Mouse (Mus musculus) layer of hippocampus, postnatal 10 days (tissue): ENCODE measurements around the gene Arhgef40. TPM values are rescaled to one million over a fixed set of nuclear protein-coding genes. Genes with fewer than 3 reads are reported as not detected.
"Not testable (repeated sequence)": the region's sequence is repeated elsewhere in the genome, so short reads cannot be mapped to it uniquely, and the experiment has no call there.

Experiments used
- DNase-seq, 2 experiments: peaks; one replicate each; pipeline ENCODE4 v3.0.0; 2021; ENCODE audit warnings: low spot score in 2 of 2
- total RNA-seq, 2 experiments: library from RNA; stranded (reverse); gene quantifications; 2 replicates each; pipeline ENCODE4 v1.2.3; 2021

The Arhgef40 gene
- total RNA-seq, 2 experiments from 2014 or later, result 53.4 to 59.6 TPM

GRCm38 (mm10) chr14:52018248-52019050 is 33.9 kb downstream of the Arhgef40 start:
- DNase-seq, result no peak

- DNase-seq, result no peak
Measured at GRCm38 (mm10) chr14:52019051-52019589, 34.6 kb downstream of the Arhgef40 start.

GRCm38 (mm10) chr14:52019590-52020340 is 35.2 kb downstream of the Arhgef40 start:
- peak; percentile 97 to 98 for DNase-seq

GRCm38 (mm10) chr14:52020486-52021137 is 36.1 kb downstream of the Arhgef40 start, which contains the start of gene Zfp219:
Zfp219 (minus strand) TSS chr14:52020733.
- peak; percentile 60 to 71 for DNase-seq

GRCm38 (mm10) chr14:52021138-52021529 is 36.6 kb downstream of the Arhgef40 start:
- no peak for DNase-seq

GRCm38 (mm10) chr14:52021568-52022212 is 37.2 kb downstream of the Arhgef40 start:
- no peak for DNase-seq

- DNase-seq, result no peak
Measured at GRCm38 (mm10) chr14:52022244-52022708, 37.8 kb downstream of the Arhgef40 start.

GRCm38 (mm10) chr14:52022709-52023459 is 38.4 kb downstream of the Arhgef40 start:
- peak; percentile 84 to 89 for DNase-seq

GRCm38 (mm10) chr14:52024133-52024532 is 39.6 kb downstream of the Arhgef40 start:
- no peak for DNase-seq

GRCm38 (mm10) chr14:52026342-52026741 is 41.8 kb downstream of the Arhgef40 start:
- DNase-seq, result no peak

GRCm38 (mm10) chr14:52035926-52036325 is 51.4 kb downstream of the Arhgef40 start:
- no peak for DNase-seq

- no peak for DNase-seq
Measured at GRCm38 (mm10) chr14:52039332-52039731, 54.8 kb downstream of the Arhgef40 start.

GRCm38 (mm10) chr14:52042359-52042758 is 57.8 kb downstream of the Arhgef40 start, which contains the start of gene Olfr221:
Olfr221 (minus strand) TSS chr14:52042459.
- DNase-seq, result not testable (repeated sequence)

- DNase-seq, result no peak
Measured at GRCm38 (mm10) chr14:52043446-52043845, 58.9 kb downstream of the Arhgef40 start.

GRCm38 (mm10) chr14:52044901-52045678 is 60.6 kb downstream of the Arhgef40 start:
- peak; percentile 37 to 43 for DNase-seq

GRCm38 (mm10) chr14:52045966-52046565 is 61.5 kb downstream of the Arhgef40 start:
- no peak for DNase-seq

GRCm38 (mm10) chr14:52052720-52053119 is 68.2 kb downstream of the Arhgef40 start:
- DNase-seq, result not testable (repeated sequence)
